Mouse (Mus musculus) lung, postnatal 0 days (tissue): ENCODE data around the gene Cfap161.

Source experiments
- CTCF ChIP-seq: IDR thresholded peaks from 2 replicates; pipeline ENCODE4 v1.5.1; 2016; ENCODE audit warnings: antibody characterized with exemption, mild to moderate bottlenecking
- EP300 ChIP-seq: IDR thresholded peaks from 2 replicates; pipeline ENCODE4 v1.6.1; 2016; ENCODE audit warnings: antibody characterized with exemption, mild to moderate bottlenecking, control low read depth

- TF ChIP-seq EP300 (no peak), CTCF (no peak)
Observed at GRCm38 (mm10) chr7:83780026-83780425, 14.7 kb downstream of the Cfap161 start.
